Mouse (Mus musculus): Measurements from ENCODE around the gene Golga5. TPM values are rescaled to one million over a fixed set of nuclear protein-coding genes. Genes with fewer than 3 reads are reported as not detected.
A peak's percentile ranks its signal among the peaks of the same experiment; 100 is the strongest.

Golga5 gene
- polyA plus RNA-seq, 1 experiment from 2014 or later: 29.0 TPM

DNA sequence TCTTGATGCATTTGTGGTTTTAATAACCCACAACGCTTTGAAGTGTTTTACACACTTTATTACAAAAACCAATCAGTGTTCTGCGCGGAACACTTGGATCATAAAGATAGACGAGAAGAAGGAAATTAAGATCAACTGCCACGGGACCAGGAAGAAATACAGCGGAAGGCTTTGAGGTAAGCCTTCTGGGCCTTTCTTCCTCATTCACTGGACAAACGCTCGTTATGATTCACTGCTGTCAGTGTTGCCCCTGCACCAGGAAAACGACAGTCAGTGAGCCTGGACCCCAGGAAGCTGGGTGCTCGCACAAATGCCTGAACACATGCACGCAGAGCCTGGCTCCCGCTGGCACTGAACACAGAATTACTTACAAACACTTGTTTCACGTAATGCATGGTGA is 48.7 kb downstream of the Golga5 start:
- no peaks in the 10 kb centered on the region for H3K27me3 ChIP-seq (replicated peaks)
- no peak overlapping the region for H3K9ac ChIP-seq
- H3K4me2 ChIP-seq: no peak overlapping the region
- H3K36me3 ChIP-seq: no peaks in the 10 kb centered on the region
- H3K4me3 ChIP-seq (replicated peaks): no peak overlapping the region
- H3K9me3 ChIP-seq: no peaks in the 10 kb centered on the region
- ATAC-seq (ENCODE audit: insufficient read depth, low FRiP score, low read depth): no peak
- H3K4me1 ChIP-seq: peaks cover 11% of the 10 kb centered on the region; the same call in 1 of the 2 replicates
- no peak overlapping the region for H3K27ac ChIP-seq
- WGBS: 81% methylated on average over 13 of the region's 13 CpGs

GRCm38 (mm10) chr12:102519929-102520720 is 51.2 kb downstream of the Golga5 start:
- H3K4me3 ChIP-seq (replicated peaks): no peak overlapping the region

DNA sequence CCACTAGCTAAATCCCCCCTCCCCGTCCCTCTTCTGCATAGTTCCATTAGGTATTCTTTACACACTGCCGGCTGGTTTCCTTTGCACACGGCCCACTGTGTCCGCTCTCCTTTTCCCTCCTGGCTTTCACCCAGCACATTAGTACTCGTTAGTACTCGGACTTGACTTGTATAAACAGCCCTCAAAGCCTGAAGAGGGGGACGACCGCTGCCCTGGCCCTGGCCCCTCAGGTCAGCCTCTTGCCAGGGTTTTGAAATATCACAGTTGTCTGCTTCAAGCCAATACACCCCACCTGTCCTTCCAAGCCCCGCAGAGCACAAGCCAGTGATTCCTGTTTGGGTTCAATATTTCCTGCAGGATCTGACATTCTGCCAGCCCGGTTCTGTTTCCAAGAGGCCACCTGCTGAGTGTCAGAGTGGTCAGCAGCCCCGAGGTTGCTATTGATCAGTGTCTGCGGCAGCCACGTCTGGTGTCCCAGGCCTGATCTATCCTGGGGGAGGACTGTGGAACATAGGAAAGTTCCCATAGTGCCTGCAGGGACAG is 52.9 kb downstream of the Golga5 start:
- Histone ChIP-seq H3K9ac (no peak overlapping the region), H3K9me3 (no peaks in the 10 kb centered on the region), H3K4me2 (peak overlapping the region; percentile 20; the same call in 1 of the 2 replicates), H3K4me1 (peaks cover 17% of the 10 kb centered on the region; the same call in 1 of the 2 replicates), H3K27ac (peak overlapping the region; percentile 53; the same call in 1 of the 2 replicates), H3K36me3 (no peaks in the 10 kb centered on the region), H3K27me3 (replicated peaks) (no peaks in the 10 kb centered on the region), H3K4me3 (replicated peaks) (no peak overlapping the region)
- WGBS: 14% methylated on average over 13 of the region's 13 CpGs
- ATAC-seq (ENCODE audit: insufficient read depth, low FRiP score, low read depth): peak; percentile 70; the same call in 1 of the 2 replicates

More at GRCm38 (mm10) chr12:102519929-102520720, 51.2 kb downstream of the Golga5 start:
- no peaks in the 10 kb centered on the region for H3K36me3 ChIP-seq
- H3K9me3 ChIP-seq: no peaks in the 10 kb centered on the region
- H3K9ac ChIP-seq: no peak overlapping the region
- no peak overlapping the region for H3K27ac ChIP-seq
- WGBS: 85% methylated on average over 12 of the region's 12 CpGs
- ATAC-seq (ENCODE audit: insufficient read depth, low FRiP score, low read depth): no peak
- peaks cover 17% of the 10 kb centered on the region; the same call in 1 of the 2 replicates for H3K4me1 ChIP-seq
- H3K4me2 ChIP-seq: no peak overlapping the region
- no peaks in the 10 kb centered on the region for H3K27me3 ChIP-seq (replicated peaks)

GRCm38 (mm10) chr12:102524216-102524615 is 55.3 kb downstream of the Golga5 start:
- WGBS: 39% methylated on average over 3 of the region's 3 CpGs
- no peak overlapping the region for H3K27ac ChIP-seq
- peaks cover 17% of the 10 kb centered on the region; the same call in 1 of the 2 replicates for H3K4me1 ChIP-seq
- H3K4me2 ChIP-seq: no peak overlapping the region
- H3K27me3 ChIP-seq (replicated peaks): no peaks in the 10 kb centered on the region
- H3K9ac ChIP-seq: no peak overlapping the region
- H3K36me3 ChIP-seq: no peaks in the 10 kb centered on the region
- no peak overlapping the region for H3K4me3 ChIP-seq (replicated peaks)
- ATAC-seq (ENCODE audit: insufficient read depth, low FRiP score, low read depth): no peak
- no peaks in the 10 kb centered on the region for H3K9me3 ChIP-seq

DNA sequence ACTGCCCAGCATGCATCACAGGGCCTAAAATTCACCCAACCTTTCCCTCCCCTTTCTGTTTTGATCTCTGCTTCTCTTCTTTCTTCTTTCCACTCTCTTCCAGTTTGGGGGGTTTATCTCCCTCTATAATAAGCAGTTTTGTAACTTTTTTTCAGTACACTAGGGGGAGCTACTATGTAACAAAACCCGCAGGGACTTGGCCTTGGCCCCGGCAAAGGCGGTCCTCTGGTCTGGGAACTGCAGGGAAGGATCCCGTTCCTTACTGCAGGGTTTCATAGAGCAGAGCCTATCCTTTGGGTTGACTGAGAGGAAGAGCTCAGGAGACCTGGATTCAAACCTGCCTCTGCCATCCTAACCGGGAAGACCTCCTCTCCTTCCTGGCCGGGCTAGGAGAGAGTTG is 55.8 kb downstream of the Golga5 start:
- no peaks in the 10 kb centered on the region for H3K9me3 ChIP-seq
- no peak for ATAC-seq (ENCODE audit: insufficient read depth, low FRiP score, low read depth)
- H3K9ac ChIP-seq: no peak overlapping the region
- H3K36me3 ChIP-seq: no peaks in the 10 kb centered on the region
- H3K4me3 ChIP-seq (replicated peaks): no peak overlapping the region
- H3K4me2 ChIP-seq: no peak overlapping the region
- no peaks in the 10 kb centered on the region for H3K27me3 ChIP-seq (replicated peaks)
- no peak overlapping the region for H3K27ac ChIP-seq
- 13% methylated on average over 6 of the region's 6 CpGs for WGBS
- H3K4me1 ChIP-seq: peaks cover 17% of the 10 kb centered on the region; the same call in 1 of the 2 replicates

DNA sequence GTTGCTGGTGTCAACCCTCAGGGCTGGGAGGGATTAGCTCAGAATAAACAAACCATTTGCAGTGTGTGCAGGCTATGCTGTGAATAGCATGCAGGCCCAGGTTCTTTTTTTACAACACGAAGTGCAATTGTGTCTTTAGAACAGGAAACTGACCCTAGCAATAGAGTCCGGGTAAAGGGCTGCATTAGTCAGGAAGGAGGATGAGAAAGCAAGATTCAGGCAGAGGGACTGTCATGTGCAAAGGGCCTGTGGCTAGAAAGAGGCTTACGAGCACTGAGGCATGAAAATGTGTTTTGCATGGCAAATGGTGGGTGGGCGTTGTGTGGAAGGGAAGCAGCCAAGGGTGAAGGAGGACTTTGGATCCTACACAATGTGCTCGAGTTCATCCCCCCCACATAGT is 59.1 kb downstream of the Golga5 start:
- Histone ChIP-seq H3K9ac (no peak overlapping the region), H3K4me1 (peaks cover 6% of the 10 kb centered on the region; the same call in 1 of the 2 replicates), H3K4me3 (replicated peaks) (no peak overlapping the region), H3K9me3 (no peaks in the 10 kb centered on the region), H3K36me3 (no peaks in the 10 kb centered on the region), H3K27ac (no peak overlapping the region), H3K4me2 (no peak overlapping the region), H3K27me3 (replicated peaks) (no peaks in the 10 kb centered on the region)
- 63% methylated on average over 5 of the region's 5 CpGs for WGBS
- ATAC-seq (ENCODE audit: insufficient read depth, low FRiP score, low read depth): no peak

GRCm38 (mm10) chr12:102535796-102536195 is 66.9 kb downstream of the Golga5 start:
- Histone ChIP-seq H3K9me3 (no peaks in the 10 kb centered on the region), H3K4me2 (no peak overlapping the region), H3K9ac (no peak overlapping the region), H3K4me1 (no peaks in the 10 kb centered on the region), H3K27ac (no peak overlapping the region), H3K4me3 (replicated peaks) (no peak overlapping the region), H3K27me3 (replicated peaks) (no peaks in the 10 kb centered on the region; the same call in 1 of the 2 replicates), H3K36me3 (no peaks in the 10 kb centered on the region)
- WGBS: 59% methylated on average over 1 of the region's 1 CpGs
- ATAC-seq (ENCODE audit: insufficient read depth, low FRiP score, low read depth): no peak

- 64% methylated on average over 8 of the region's 8 CpGs for WGBS
These were observed 71.3 kb downstream of the Golga5 start for GRCm38 (mm10) chr12:102540278-102540677.

GRCm38 (mm10) chr12:102541168-102541567 is 72.2 kb downstream of the Golga5 start:
- no peak for ATAC-seq (ENCODE audit: insufficient read depth, low FRiP score, low read depth)
- H3K9ac ChIP-seq: no peak overlapping the region
- H3K27me3 ChIP-seq (replicated peaks): no peaks in the 10 kb centered on the region; the same call in 1 of the 2 replicates
- WGBS: 96% methylated on average over 7 of the region's 7 CpGs
- H3K4me1 ChIP-seq: no peaks in the 10 kb centered on the region
- H3K9me3 ChIP-seq: no peaks in the 10 kb centered on the region
- no peak overlapping the region for H3K4me3 ChIP-seq (replicated peaks)
- no peak overlapping the region for H3K4me2 ChIP-seq
- no peaks in the 10 kb centered on the region for H3K36me3 ChIP-seq
- no peak overlapping the region for H3K27ac ChIP-seq

More at GRCm38 (mm10) chr12:102540278-102540677, 71.3 kb downstream of the Golga5 start:
- Histone ChIP-seq H3K9me3 (no peaks in the 10 kb centered on the region), H3K4me3 (replicated peaks) (no peak overlapping the region), H3K36me3 (no peaks in the 10 kb centered on the region), H3K9ac (no peak overlapping the region), H3K27me3 (replicated peaks) (no peaks in the 10 kb centered on the region; the same call in 1 of the 2 replicates), H3K4me1 (no peaks in the 10 kb centered on the region), H3K4me2 (no peak overlapping the region), H3K27ac (no peak overlapping the region)
- ATAC-seq (ENCODE audit: insufficient read depth, low FRiP score, low read depth): no peak

- no peaks in the 10 kb centered on the region; the same call in 1 of the 2 replicates for H3K27me3 ChIP-seq (replicated peaks)
- H3K36me3 ChIP-seq: no peaks in the 10 kb centered on the region
- no peak overlapping the region for H3K27ac ChIP-seq
- H3K9me3 ChIP-seq: no peaks in the 10 kb centered on the region
- WGBS: 55% methylated on average over 6 of the region's 6 CpGs
- H3K4me1 ChIP-seq: no peaks in the 10 kb centered on the region
- no peak for ATAC-seq (ENCODE audit: insufficient read depth, low FRiP score, low read depth)
- no peak overlapping the region for H3K4me3 ChIP-seq (replicated peaks)
- no peak overlapping the region for H3K4me2 ChIP-seq
- H3K9ac ChIP-seq: no peak overlapping the region
These were observed 76.2 kb downstream of the Golga5 start for GRCm38 (mm10) chr12:102545122-102545521.
